ENCODE assay signal across 12 mouse cellular contexts in genomic region chr6:49211596-49211995, GRCm38 (mm10). TPM values are rescaled to one million over a fixed set of nuclear protein-coding genes. Genes with fewer than 3 reads are reported as not detected.
DNase-seq lines count a peak whose midpoint lies in the region; ATAC-seq and TF ChIP-seq lines count a peak whose summit lies in the region.
"Had no signal": no experiment of that assay in that cellular context is flagged by ENCODE, and none has a peak within 500 bp of the region (broad histone marks: within the 10 kb centered on the region; RNA-seq: fewer than 3 reads in every experiment).

No protein-coding gene starts in this region.

- H3K4me3 ChIP-seq in heart, embryonic 13.5 days = peak overlapping the region; percentile 0; the same call in 1 of the 2 replicates
- no peak overlapping the region for H3K4me3 ChIP-seq in neural tube, embryonic 11.5 days (ENCODE audit: low read depth, low read length)
- H3K4me3 ChIP-seq in liver, embryonic 12.5 days = no peak overlapping the region
- H3K4me3 ChIP-seq in stomach, postnatal 0 days (ENCODE audit: low read depth, low read length) = no peak overlapping the region

- intact Hi-C loops in heart, postnatal 10 days (cut with DNase I) = no loop called here

- whole genome bisulfite sequencing in heart, embryonic 13.5 days = 40% methylated on average over 5 of the region's 5 CpGs
- WGBS in neural tube, embryonic 11.5 days = 38% methylated on average over 5 of the region's 5 CpGs
- 44% methylated on average over 5 of the region's 5 CpGs for WGBS in liver, embryonic 12.5 days (ENCODE audit: insufficient replicate concordance)
- 27% methylated on average over 5 of the region's 5 CpGs for WGBS in stomach, postnatal 0 days

- no peak for ATAC-seq in heart, embryonic 13.5 days (ENCODE audit: extremely low read depth, insufficient number of reproducible peaks, low FRiP score, low TSS enrichment)
- ATAC-seq in neural tube, embryonic 11.5 days (ENCODE audit: insufficient read depth, low FRiP score, low TSS enrichment) = no peak
- no peak for ATAC-seq in liver, embryonic 12.5 days
- ATAC-seq in stomach, postnatal 0 days (ENCODE audit: low FRiP score, low TSS enrichment) = no peak

- peaks cover 63% of the 10 kb centered on the region for H3K4me1 ChIP-seq in heart, embryonic 13.5 days
- H3K4me1 ChIP-seq in neural tube, embryonic 11.5 days (ENCODE audit: control insufficient read depth, insufficient read depth, low read length) = peaks cover 28% of the 10 kb centered on the region
- peaks cover 66% of the 10 kb centered on the region for H3K4me1 ChIP-seq in liver, embryonic 12.5 days
- peaks cover 3% of the 10 kb centered on the region for H3K4me1 ChIP-seq in stomach, postnatal 0 days (replicated peaks; ENCODE audit: control insufficient read depth, insufficient read depth)

- TF ChIP-seq CTCF in stomach, postnatal 0 days (IDR thresholded peaks at IDR 0.05; ENCODE audit: low read depth) = no peak

- H3K36me3 ChIP-seq in heart, embryonic 13.5 days = peaks cover 3% of the 10 kb centered on the region
- no peaks in the 10 kb centered on the region for H3K36me3 ChIP-seq in neural tube, embryonic 11.5 days (ENCODE audit: control insufficient read depth, insufficient read depth, low read length)
- peaks cover 15% of the 10 kb centered on the region for H3K36me3 ChIP-seq in liver, embryonic 12.5 days
- no peaks in the 10 kb centered on the region for H3K36me3 ChIP-seq in stomach, postnatal 0 days (ENCODE audit: control insufficient read depth, insufficient read depth, low read length)

- no peak for TF ChIP-seq EP300 in stomach, postnatal 0 days (optimal IDR thresholded peaks at IDR 0.05)

- H3K27me3 ChIP-seq in heart, embryonic 13.5 days (replicated peaks) = no peaks in the 10 kb centered on the region
- no peaks in the 10 kb centered on the region for H3K27me3 ChIP-seq in neural tube, embryonic 11.5 days (ENCODE audit: control insufficient read depth, insufficient read depth, low read length)
- H3K27me3 ChIP-seq in liver, embryonic 12.5 days (replicated peaks) = no peaks in the 10 kb centered on the region
- H3K27me3 ChIP-seq in stomach, postnatal 0 days (ENCODE audit: control insufficient read depth, insufficient read depth, low read length) = no peaks in the 10 kb centered on the region

- H3K9me3 ChIP-seq in heart, embryonic 13.5 days = no peaks in the 10 kb centered on the region
- H3K9me3 ChIP-seq in neural tube, embryonic 11.5 days (ENCODE audit: control insufficient read depth, low read length) = no peaks in the 10 kb centered on the region
- no peaks in the 10 kb centered on the region for H3K9me3 ChIP-seq in liver, embryonic 12.5 days (replicated peaks)
- no peaks in the 10 kb centered on the region for H3K9me3 ChIP-seq in stomach, postnatal 0 days (ENCODE audit: control insufficient read depth, low read length)

- H3K27ac ChIP-seq in heart, embryonic 13.5 days (replicated peaks) = peak overlapping the region; percentile 78; the same call in 1 of the 2 replicates
- H3K27ac ChIP-seq in neural tube, embryonic 11.5 days (ENCODE audit: low read depth, low read length) = no peak overlapping the region
- H3K27ac ChIP-seq in liver, embryonic 12.5 days = peak overlapping the region; percentile 60; the same call in 1 of the 2 replicates
- no peak overlapping the region; the same call in 1 of the 2 replicates for H3K27ac ChIP-seq in stomach, postnatal 0 days (replicated peaks)

- H3K4me2 ChIP-seq in heart, embryonic 13.5 days = peak overlapping the region; percentile 92
- peak overlapping the region; percentile 27 for H3K4me2 ChIP-seq in neural tube, embryonic 11.5 days (ENCODE audit: low read depth)
- H3K4me2 ChIP-seq in liver, embryonic 12.5 days = peak overlapping the region; percentile 37
- H3K4me2 ChIP-seq in stomach, postnatal 0 days (replicated peaks; ENCODE audit: low read depth) = no peak overlapping the region

- H3K9ac ChIP-seq in heart, embryonic 13.5 days = peak overlapping the region; percentile 12; the same call in 1 of the 2 replicates
- H3K9ac ChIP-seq in neural tube, embryonic 11.5 days (ENCODE audit: low read length) = peak overlapping the region; percentile 12; the same call in 1 of the 2 replicates
- H3K9ac ChIP-seq in liver, embryonic 12.5 days = peak overlapping the region; percentile 3; the same call in 1 of the 2 replicates
- H3K9ac ChIP-seq in stomach, postnatal 0 days (ENCODE audit: low read length) = no peak overlapping the region

- DNase-seq in heart, postnatal 10 days = no peak
- no peak for DNase-seq in neural tube, embryonic 11.5 days (ENCODE audit: low spot score)
- DNase-seq in neural tube, embryonic 10.5 days (ENCODE audit: extremely low spot score, low spot score) = no peak
- peak; percentile 16 for DNase-seq in stomach, postnatal 0 days (ENCODE audit: low spot score)
- no peak for DNase-seq in layer of hippocampus, postnatal 10 days (ENCODE audit: low spot score in 2 of 2)
- DNase-seq in embryo, embryonic 11 days = no peak
- DNase-seq: gastrocnemius, postnatal 36 days; right cerebral cortex, postnatal 14 days; thymus, postnatal 25 days had no signal

RNA-seq across cellular contexts. Expression of gene Igf2bp3, which starts 3.2 kb away (rescaled TPM):
- 39.2 and 44.0 TPM in 2 replicates for polyA plus RNA-seq in heart, embryonic 13.5 days (2015; fragmentation: Nextera tagmentation; extraction: Ambion mirVana)
- total RNA-seq in heart, postnatal 10 days (2021) = 1 to 10 TPM; 4.3 to 4.5 TPM
- 129 and 130 TPM in 2 replicates for polyA plus RNA-seq in neural tube, embryonic 11.5 days (2014; fragmentation: Nextera tagmentation; extraction: Ambion mirVana)
- polyA plus RNA-seq in liver, embryonic 12.5 days (2016; fragmentation: Nextera tagmentation; extraction: Ambion mirVana) = 32.0 and 33.7 TPM in 2 replicates
- 40.7 and 43.6 TPM in 2 replicates for polyA plus RNA-seq in stomach, postnatal 0 days (2015; fragmentation: Nextera tagmentation; extraction: Ambion mirVana)
- total RNA-seq in layer of hippocampus, postnatal 10 days (2021) = 1 to 10 TPM; 1.4 TPM
- total RNA-seq: layer of hippocampus, adult 8-10 months had no signal

RNA-seq across cellular contexts. Expression of gene Tra2a, which starts 52.2 kb away (rescaled TPM):
- 57.7 and 67.6 TPM in 2 replicates for polyA plus RNA-seq in heart, embryonic 13.5 days (2015; fragmentation: Nextera tagmentation; extraction: Ambion mirVana)
- 10 to 100 TPM; 28.1 to 36.9 TPM for total RNA-seq in heart, postnatal 10 days (2021)
- 50.0 and 54.7 TPM in 2 replicates for polyA plus RNA-seq in neural tube, embryonic 11.5 days (2014; fragmentation: Nextera tagmentation; extraction: Ambion mirVana)
- polyA plus RNA-seq in liver, embryonic 12.5 days (2016; fragmentation: Nextera tagmentation; extraction: Ambion mirVana) = 57.7 and 63.0 TPM in 2 replicates
- 34.6 and 35.4 TPM in 2 replicates for polyA plus RNA-seq in stomach, postnatal 0 days (2015; fragmentation: Nextera tagmentation; extraction: Ambion mirVana)
- total RNA-seq in layer of hippocampus, postnatal 10 days (2021) = 10 to 100 TPM; 76.6 to 76.9 TPM

Comparison
In these comparisons a context has a peak if more than half of its experiments do, and no peak if none do; other contexts are left out.
1. H3K27ac ChIP-seq: peak in heart, embryonic 13.5 days (single experiment) and liver, embryonic 12.5 days (single experiment); none in neural tube, embryonic 11.5 days (single experiment) and stomach, postnatal 0 days (single experiment).